Mouse (Mus musculus) kidney, adult 9 months (tissue): ENCODE results near the gene Oog4.
"Not testable (repeated sequence)": the region's sequence is repeated elsewhere in the genome, so short reads cannot be mapped to it uniquely, and the experiment has no call there.

ENCODE experiments used
- DNase-seq: peaks from one replicate; pipeline ENCODE4 v3.0.0; 2022

Gene Oog4

GRCm38 (mm10) chr4:143450224-143450623, at the start of gene Oog4:
Gene Oog4, minus strand, starts transcription at chr4:143450324.
- DNase-seq: no peak

- not testable (repeated sequence) for DNase-seq
These were observed 23.4 kb downstream of the Oog4 start for GRCm38 (mm10) chr4:143426770-143427169.

- DNase-seq: no peak
These were observed 36.0 kb downstream of the Oog4 start for GRCm38 (mm10) chr4:143414121-143414520.

GRCm38 (mm10) chr4:143413621-143414020, 36.5 kb downstream of the Oog4 start:
- DNase-seq: no peak

GRCm38 (mm10) chr4:143412219-143413092, 37.7 kb downstream of the Oog4 start, which contains the start of gene Pramef8:
Gene Pramef8, plus strand, starts transcription at chr4:143412426.
- DNase-seq: peak; percentile 96

- DNase-seq: peak; percentile 13
These were observed 38.4 kb downstream of the Oog4 start for GRCm38 (mm10) chr4:143411566-143412218.

- DNase-seq: no peak
These were observed 55.9 kb downstream of the Oog4 start, which contains the start of gene Pramel1 for GRCm38 (mm10) chr4:143394181-143394580. Gene Pramel1, plus strand, starts transcription at chr4:143394428.

- peak; percentile 16 for DNase-seq
These were observed 61.0 kb downstream of the Oog4 start for GRCm38 (mm10) chr4:143388955-143389702.
